Mouse (Mus musculus) c-Kit-positive CD71-positive TER-119-positive erythroid progenitor cells, embryonic 14.5 days (primary cell): ENCODE results near the gene Kcnq1.

ENCODE experiments used
- DNase-seq: peaks from one replicate; pipeline ENCODE4 v3.0.0-alpha.2; 2013; ENCODE audit warnings: low spot score

The Kcnq1 gene

GRCm38 (mm10) chr7:143138789-143139188 is 32.6 kb downstream of the Kcnq1 start:
- peak; percentile 32 for DNase-seq

DNA sequence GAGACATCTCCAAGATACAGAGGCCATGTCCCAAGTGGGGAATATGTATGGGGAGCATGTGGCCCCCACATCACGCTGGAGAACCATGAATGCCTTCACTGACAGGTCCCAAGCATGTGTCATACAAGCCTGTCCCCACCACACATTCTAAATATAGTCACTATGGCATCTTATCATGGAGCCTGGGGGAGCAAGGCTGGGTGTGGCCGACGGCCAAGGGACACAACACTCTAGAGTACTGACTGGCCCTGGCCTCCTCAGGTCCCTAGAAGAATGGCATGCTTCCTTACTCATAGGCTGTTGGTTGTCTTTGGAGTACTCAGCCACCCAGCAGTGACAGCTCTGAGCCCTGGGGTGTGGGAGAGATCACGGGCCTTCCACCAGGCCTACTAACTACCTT is 33.8 kb downstream of the Kcnq1 start:
- no peak for DNase-seq

GRCm38 (mm10) chr7:143142680-143143079 is 36.5 kb downstream of the Kcnq1 start:
- DNase-seq: no peak

GRCm38 (mm10) chr7:143147015-143147414 is 40.9 kb downstream of the Kcnq1 start:
- no peak for DNase-seq

- peak; percentile 19 for DNase-seq
Observed at GRCm38 (mm10) chr7:143151171-143151570, 45.0 kb downstream of the Kcnq1 start.

DNA sequence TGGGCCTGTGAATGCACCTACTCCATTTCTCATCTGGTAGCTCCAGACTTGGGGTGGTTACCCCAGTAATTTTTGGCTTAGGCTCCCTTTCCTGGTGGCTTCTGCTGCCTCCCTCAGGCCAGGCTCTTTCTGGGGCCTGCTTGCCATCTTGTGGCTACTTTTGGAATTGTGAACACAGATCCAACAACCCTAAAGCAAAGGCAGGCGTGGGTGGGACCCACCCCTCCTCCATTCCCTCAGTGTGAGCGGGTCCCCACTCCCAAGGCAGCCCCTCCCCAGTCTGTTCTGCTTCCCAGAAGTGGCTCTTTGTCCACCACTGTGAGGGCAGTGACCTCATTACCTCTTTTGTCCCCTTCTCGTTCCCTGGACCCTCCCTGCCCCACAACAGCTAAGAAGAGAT is 46.2 kb downstream of the Kcnq1 start:
- no peak for DNase-seq

- DNase-seq: peak; percentile 69
Observed at GRCm38 (mm10) chr7:143153915-143154373, 47.8 kb downstream of the Kcnq1 start.

- no peak for DNase-seq
Observed at GRCm38 (mm10) chr7:143154458-143154871, 48.3 kb downstream of the Kcnq1 start.

GRCm38 (mm10) chr7:143155257-143155656 is 49.1 kb downstream of the Kcnq1 start:
- no peak for DNase-seq

- no peak for DNase-seq
Observed at GRCm38 (mm10) chr7:143158690-143159425, 52.7 kb downstream of the Kcnq1 start.

DNA sequence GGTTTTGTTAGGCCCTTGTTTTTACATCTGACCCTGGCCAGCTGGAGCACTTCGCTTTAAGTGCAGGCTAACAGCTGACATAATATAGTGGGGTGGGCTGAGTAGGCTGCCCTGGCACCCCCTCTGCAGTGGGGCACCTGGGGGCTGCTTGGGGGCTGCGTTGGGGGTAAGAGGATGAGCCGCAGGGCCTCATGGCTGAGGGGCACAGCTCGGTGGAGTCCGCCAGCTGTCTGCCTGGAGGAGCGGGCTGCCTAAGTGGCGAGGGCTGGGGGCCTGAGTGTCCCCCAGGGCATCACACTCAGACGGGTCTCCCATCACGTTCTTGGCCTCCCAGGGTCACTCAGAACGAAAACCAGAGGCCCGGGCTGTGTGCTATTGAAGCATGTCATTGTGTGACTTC is 53.3 kb downstream of the Kcnq1 start:
- DNase-seq: no peak

- DNase-seq: no peak
Observed at GRCm38 (mm10) chr7:143160057-143160456, 53.9 kb downstream of the Kcnq1 start.

DNA sequence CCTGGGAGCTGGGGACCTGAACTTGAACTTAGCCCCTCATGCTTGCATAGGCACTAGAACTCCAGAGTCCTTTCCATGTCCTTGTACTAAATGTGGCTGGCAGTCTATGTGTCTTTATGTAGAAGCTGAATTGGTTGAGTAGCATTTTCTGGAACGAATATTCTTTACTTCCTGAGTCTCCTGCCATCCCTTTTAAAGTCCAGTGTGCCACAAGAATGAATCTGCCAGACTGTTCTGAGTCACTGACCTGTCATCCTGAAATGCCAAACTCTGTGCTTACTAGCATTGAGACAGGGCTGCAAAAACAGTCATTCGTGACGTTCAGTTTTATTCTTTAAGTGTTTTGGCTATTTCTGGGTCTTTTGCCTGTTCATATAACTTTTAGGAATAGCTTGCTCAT is 55.9 kb downstream of the Kcnq1 start:
- no peak for DNase-seq

DNA sequence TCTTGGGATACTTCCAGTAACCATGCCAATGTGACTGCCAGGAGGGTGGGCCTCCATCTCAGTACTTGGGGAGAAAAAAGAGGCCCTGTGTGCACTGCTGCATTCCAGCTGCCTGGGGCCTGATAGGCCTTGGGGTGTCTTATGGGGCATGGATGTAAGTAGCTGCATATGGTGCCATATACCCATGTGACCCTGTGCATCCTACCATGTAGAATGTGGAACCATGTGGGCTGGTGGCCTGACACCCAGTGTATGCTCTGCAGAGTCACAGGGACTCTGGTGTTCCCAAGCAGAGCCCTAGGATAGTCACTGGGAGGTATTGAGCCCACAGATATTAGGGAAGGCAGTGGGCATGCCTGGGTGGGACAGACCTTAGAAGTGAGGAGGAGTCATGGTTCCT is 57.9 kb downstream of the Kcnq1 start:
- DNase-seq: no peak

GRCm38 (mm10) chr7:143165687-143166265 is 59.6 kb downstream of the Kcnq1 start:
- no peak for DNase-seq

DNA sequence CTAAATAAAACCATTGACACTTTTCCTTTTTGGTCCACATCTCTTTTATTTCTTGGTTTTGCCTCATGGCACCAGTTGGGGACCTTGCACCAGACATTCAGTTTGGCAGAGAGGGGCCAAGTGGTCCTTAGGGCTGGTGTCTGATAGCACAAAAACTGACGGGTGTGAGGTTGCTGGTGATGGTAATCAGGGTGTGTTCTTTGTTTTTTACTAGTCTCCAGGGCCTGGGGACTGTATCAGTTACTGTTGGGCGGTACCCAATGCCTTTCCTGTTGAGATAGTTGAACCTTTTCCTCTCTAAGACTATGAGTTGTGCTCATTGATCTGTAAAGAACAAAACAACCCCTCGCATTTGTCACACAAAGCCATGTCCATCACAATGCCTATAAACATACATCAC is 61.1 kb downstream of the Kcnq1 start:
- no peak for DNase-seq

- no peak for DNase-seq
Observed at GRCm38 (mm10) chr7:143169371-143169770, 63.2 kb downstream of the Kcnq1 start.

GRCm38 (mm10) chr7:143172914-143173547 is 66.9 kb downstream of the Kcnq1 start:
- DNase-seq: no peak

GRCm38 (mm10) chr7:143174633-143175032 is 68.5 kb downstream of the Kcnq1 start:
- DNase-seq: no peak

DNA sequence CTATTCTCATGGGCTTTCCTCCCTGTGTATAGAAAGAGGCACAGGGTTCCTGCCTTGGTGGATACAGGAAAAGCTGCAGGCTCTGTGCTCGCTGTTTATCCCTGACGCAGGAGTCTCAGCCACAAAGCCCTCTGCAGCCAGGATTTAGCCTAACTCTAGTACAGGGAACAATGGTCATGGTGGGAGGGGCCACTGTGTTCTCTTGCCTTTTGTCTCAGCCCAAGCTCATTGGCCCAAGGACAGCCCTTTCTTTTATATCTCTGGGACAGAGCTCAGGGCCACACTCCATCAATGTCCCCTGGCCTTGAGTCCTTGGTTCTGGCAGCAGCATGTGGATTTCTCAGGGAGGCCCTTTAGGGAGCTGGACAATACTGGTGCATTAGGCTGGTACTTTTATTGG is 72.7 kb downstream of the Kcnq1 start:
- DNase-seq: no peak

- no peak for DNase-seq
Observed at GRCm38 (mm10) chr7:143180761-143181160, 74.6 kb downstream of the Kcnq1 start.

DNA sequence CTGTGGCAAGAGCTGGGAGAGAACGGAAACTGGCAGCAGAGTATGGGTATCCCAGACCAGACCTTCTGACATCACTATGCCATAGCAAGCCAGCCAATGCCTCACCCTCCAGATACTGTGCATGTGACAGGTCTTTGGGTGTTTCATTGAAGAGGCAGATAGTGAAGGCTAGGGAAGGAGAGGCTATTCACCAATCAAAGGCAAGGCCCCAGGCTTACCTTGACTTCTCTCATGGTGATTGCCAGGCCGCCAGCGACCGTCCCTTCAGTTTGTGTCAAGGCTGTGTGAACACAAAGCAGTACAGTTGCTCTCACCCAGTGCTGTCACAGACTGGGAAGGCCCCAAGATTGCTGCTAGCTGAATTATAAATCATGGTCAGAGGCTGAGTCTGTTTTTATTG is 75.1 kb downstream of the Kcnq1 start:
- DNase-seq: no peak

- no peak for DNase-seq
Observed at GRCm38 (mm10) chr7:143185506-143185905, 79.3 kb downstream of the Kcnq1 start.
